Mouse (Mus musculus) limb, embryonic 13.5 days (tissue): ENCODE data around the gene Arhgap18. TPM values are rescaled to one million over a fixed set of nuclear protein-coding genes. Genes with fewer than 3 reads are reported as not detected.

ENCODE experiments used
- ATAC-seq: fragments of 200-750 bp; cut with Nextera tagmentation; 2 replicates; pipeline ENCODE4 v1.8.0; 2017; ENCODE audit warnings: low read depth, moderate number of reproducible peaks, moderate TSS enrichment; ENCODE audit not compliant: low FRiP score
- H3K27ac ChIP-seq: fragments of 300-500 bp; sonication (generic); 2 replicates; pipeline ENCODE4 v1.5.1; 2015; ENCODE audit warnings: inconsistent platforms, mild to moderate bottlenecking, moderate library complexity
- H3K27me3 ChIP-seq: fragments of 300-500 bp; sonication (generic); 2 replicates; pipeline ENCODE4 v1.6.1; 2015; ENCODE audit warnings: mild to moderate bottlenecking, inconsistent platforms
- H3K36me3 ChIP-seq: fragments of 300-500 bp; sonication (generic); 2 replicates; pipeline ENCODE4 v1.6.1; 2015; ENCODE audit warnings: inconsistent platforms, mild to moderate bottlenecking, moderate library complexity
- H3K4me1 ChIP-seq: fragments of 300-500 bp; sonication (generic); 2 replicates; pipeline ENCODE4 v1.6.1; 2015; ENCODE audit warnings: inconsistent platforms
- H3K4me2 ChIP-seq: fragments of 300-500 bp; sonication (generic); replicated peaks from 2 replicates; pipeline ENCODE4 v1.6.1; 2015; ENCODE audit warnings: inconsistent platforms, mild to moderate bottlenecking, moderate library complexity
- H3K4me3 ChIP-seq: fragments of 300-500 bp; sonication (generic); 2 replicates; pipeline ENCODE4 v1.5.1; 2015; ENCODE audit warnings: moderate library complexity, mild to moderate bottlenecking, inconsistent platforms
- H3K9ac ChIP-seq: fragments of 300-500 bp; sonication (generic); 2 replicates; pipeline ENCODE4 v1.6.1; 2015; ENCODE audit warnings: mild to moderate bottlenecking, inconsistent platforms
- H3K9me3 ChIP-seq: fragments of 300-500 bp; sonication (generic); 2 replicates; pipeline ENCODE4 v1.6.1; 2016; ENCODE audit warnings: inconsistent platforms
- WGBS: fragments of 180-500 bp; shearing (Covaris S2); methylation state at CpG from one replicate; pipeline ENCODE4 v1.1.7; 2015; 5-methylcytosine and 5-hydroxymethylcytosine counted together
- polyA plus RNA-seq: library from polyadenylated mRNA; unstranded; fragments of >200 nt; fragmentation: Nextera tagmentation; extraction: Ambion mirVana; gene quantifications from 2 replicates; pipeline ENCODE4 v1.2.1, GENCODE M21; 2015

Gene Arhgap18
- polyA plus RNA-seq: 21.7 and 23.7 TPM in 2 replicates

DNA sequence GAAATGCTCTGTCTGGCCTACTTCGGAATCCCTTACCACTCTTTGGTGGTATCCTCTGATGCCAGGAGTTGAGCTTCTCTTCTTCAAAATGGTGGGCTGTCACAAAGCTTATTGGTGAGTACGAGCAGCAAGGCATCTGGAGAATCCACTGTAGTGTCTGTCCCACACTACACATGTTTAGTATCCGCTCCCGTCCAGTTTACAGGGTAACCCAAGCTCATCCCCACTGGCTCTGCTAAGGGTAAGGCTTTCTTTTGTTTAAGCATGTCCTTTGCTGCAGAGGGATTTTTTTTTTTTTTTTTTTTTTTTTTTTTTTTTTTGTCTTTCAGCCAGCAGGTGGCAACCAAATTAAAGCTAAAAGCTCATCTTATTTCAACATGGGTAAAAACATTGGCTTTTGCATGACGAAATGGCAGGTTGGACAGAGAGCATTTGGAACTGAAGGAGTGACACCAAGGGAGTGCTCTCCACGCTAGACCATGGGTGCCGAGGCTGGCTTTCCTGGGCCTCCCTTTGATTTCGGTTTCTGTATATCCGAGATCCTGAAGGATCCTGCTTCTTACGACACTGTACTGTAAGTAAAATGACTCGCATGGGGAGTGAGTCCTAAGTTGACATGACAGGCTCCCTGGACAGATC, at the start of gene Arhgap18:
Gene Arhgap18, plus strand, starts transcription at position 493 of the 639 bp plus-strand sequence.
- no peak for ATAC-seq
- 78% methylated on average over 11 of the region's 11 CpGs for WGBS
- no peak within 1 kb of the TSS for H3K4me3 ChIP-seq

DNA sequence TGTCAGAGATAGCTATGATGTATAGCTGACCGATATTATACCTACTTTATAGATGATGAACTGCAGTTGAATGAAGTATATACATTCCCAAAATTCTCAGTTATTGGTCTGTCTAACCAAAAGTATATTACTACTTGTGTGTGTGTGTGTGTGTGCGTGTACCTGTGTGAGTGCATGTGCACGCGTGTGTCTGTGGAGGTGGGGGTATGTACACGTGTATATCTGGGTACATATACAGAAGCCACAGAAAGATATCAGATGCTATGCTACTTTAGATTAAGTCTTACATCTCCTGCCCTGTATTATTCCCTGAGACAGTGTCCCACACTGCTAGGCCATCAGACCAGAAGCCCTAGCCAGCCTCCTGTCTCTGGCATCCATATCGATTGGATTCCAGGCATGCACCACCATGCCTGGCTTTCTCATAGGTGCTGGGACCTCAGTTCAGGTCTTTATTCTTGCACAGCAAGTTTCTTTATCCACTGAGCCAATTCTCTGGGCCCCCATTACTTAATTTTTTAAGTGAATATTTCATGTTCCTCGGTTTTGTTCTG, 42.7 kb upstream of the Arhgap18 start:
- ATAC-seq: no peak
- WGBS: 93% methylated on average over 7 of the region's 7 CpGs
- Histone ChIP-seq H3K4me3 (no peak overlapping the region), H3K27ac (no peak overlapping the region), H3K36me3 (no peaks in the 10 kb centered on the region), H3K4me2 (no peak overlapping the region), H3K4me1 (0 out of 2 replicates have a peak, but pooled peaks cover 4% of the 10 kb centered on the region), H3K9me3 (no peaks in the 10 kb centered on the region), H3K9ac (no peak overlapping the region), H3K27me3 (no peaks in the 10 kb centered on the region)

More for the DNA sequence above, at the start of gene Arhgap18:
- Histone ChIP-seq H3K4me2 (peak within 1 kb of the TSS; percentile 23; the same call in 1 of the 2 replicates), H3K9me3 (no peaks in the 10 kb centered on the region), H3K36me3 (no peaks in the 10 kb centered on the region), H3K27me3 (no peaks in the 10 kb centered on the region), H3K9ac (no peak within 1 kb of the TSS), H3K27ac (no peak within 1 kb of the TSS), H3K4me1 (no peaks in the 10 kb centered on the region)

- Histone ChIP-seq H3K36me3 (no peaks in the 10 kb centered on the region), H3K4me1 (0 out of 2 replicates have a peak, but pooled peaks cover 4% of the 10 kb centered on the region), H3K27me3 (no peaks in the 10 kb centered on the region), H3K9ac (no peak overlapping the region), H3K9me3 (no peaks in the 10 kb centered on the region), H3K27ac (no peak overlapping the region), H3K4me3 (no peak overlapping the region), H3K4me2 (no peak overlapping the region)
- no peak for ATAC-seq
- WGBS: 4% methylated on average over 3 of the region's 3 CpGs
Observed at GRCm38 (mm10) chr10:26711068-26711467, 42.2 kb upstream of the Arhgap18 start.

DNA sequence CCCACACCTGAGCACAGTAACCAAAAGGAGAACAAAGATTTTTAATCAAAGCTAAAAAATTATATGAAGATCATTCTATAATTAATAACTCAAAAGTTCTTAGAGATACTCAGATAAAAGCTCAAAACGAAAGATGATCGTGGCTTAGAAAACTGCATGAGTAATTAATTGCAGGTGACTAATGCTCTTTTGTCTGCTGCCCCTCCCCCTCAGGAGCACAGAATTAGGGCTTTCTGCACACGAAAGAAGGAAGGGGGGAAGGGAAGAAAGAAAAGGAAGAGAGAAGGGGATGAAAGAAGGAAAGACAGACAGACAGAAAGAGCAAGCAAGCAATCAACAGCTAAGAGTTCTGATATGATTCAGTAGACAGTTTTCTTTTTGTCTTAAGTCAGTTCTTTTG, 39.2 kb upstream of the Arhgap18 start:
- WGBS: 16% methylated on average over 3 of the region's 3 CpGs
- no peak for ATAC-seq
- Histone ChIP-seq H3K9me3 (no peaks in the 10 kb centered on the region), H3K36me3 (no peaks in the 10 kb centered on the region), H3K9ac (no peak overlapping the region), H3K27ac (no peak overlapping the region), H3K27me3 (no peaks in the 10 kb centered on the region), H3K4me3 (no peak overlapping the region), H3K4me2 (no peak overlapping the region), H3K4me1 (0 out of 2 replicates have a peak, but pooled peaks cover 4% of the 10 kb centered on the region)

- Histone ChIP-seq H3K4me2 (no peak overlapping the region), H3K4me1 (no peaks in the 10 kb centered on the region), H3K4me3 (no peak overlapping the region), H3K9me3 (peaks cover 10% of the 10 kb centered on the region; the same call in 1 of the 2 replicates), H3K9ac (no peak overlapping the region), H3K27ac (no peak overlapping the region), H3K27me3 (no peaks in the 10 kb centered on the region), H3K36me3 (no peaks in the 10 kb centered on the region)
- WGBS: 92% methylated on average over 2 of the region's 2 CpGs
- no peak for ATAC-seq
Observed at GRCm38 (mm10) chr10:26724704-26725103, 28.5 kb upstream of the Arhgap18 start.

DNA sequence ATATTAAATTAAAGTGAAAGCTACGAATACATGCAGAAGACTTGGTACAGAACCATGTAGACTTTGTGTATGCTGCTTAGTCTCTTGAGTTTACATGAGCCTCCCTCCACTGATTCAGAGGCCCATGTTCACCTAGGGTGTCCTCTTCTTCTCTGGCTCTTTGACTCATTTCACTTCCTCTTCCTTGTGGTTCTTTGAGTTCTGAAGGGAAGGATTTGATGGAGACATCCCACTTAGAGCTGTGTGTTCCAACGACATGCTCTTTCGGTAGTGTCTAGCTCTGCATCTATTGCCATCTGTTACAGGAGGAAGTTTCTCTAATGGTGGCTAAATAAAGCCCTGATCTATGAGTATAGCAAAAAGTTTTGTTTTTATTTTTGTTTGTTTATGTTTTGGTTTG, 28.0 kb upstream of the Arhgap18 start:
- no peaks in the 10 kb centered on the region for H3K36me3 ChIP-seq
- H3K9me3 ChIP-seq: peaks cover 14% of the 10 kb centered on the region
- no peaks in the 10 kb centered on the region for H3K4me1 ChIP-seq
- no peak for ATAC-seq
- 96% methylated on average over 3 of the region's 3 CpGs for WGBS
- H3K9ac ChIP-seq: no peak overlapping the region
- no peaks in the 10 kb centered on the region for H3K27me3 ChIP-seq
- H3K27ac ChIP-seq: no peak overlapping the region
- no peak overlapping the region for H3K4me2 ChIP-seq
- no peak overlapping the region for H3K4me3 ChIP-seq

DNA sequence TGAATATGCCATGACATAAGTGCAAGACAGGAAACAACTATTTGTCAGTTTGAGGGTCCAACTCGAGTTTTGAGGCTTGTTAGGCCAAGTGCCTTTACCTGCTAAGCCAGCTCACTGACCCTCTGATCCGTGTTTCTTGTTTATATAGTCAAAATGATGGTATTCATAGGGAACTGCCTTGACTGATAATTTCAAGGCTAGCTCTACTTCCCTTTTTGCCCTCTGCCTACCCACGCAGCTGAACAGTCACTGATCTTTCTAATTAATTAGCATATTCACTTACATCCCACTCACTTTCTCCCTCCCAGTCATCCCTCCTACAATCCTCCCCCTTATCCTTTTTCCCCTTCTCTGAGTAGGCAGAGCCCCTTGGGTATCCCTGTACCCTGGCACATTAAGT, 2.4 kb upstream of the Arhgap18 start:
- no peaks in the 10 kb centered on the region for H3K27me3 ChIP-seq
- no peaks in the 10 kb centered on the region for H3K9me3 ChIP-seq
- ATAC-seq: no peak
- no peak overlapping the region for H3K27ac ChIP-seq
- no peak overlapping the region for H3K4me3 ChIP-seq
- WGBS: 79% methylated on average over 3 of the region's 3 CpGs
- H3K9ac ChIP-seq: no peak overlapping the region
- H3K4me1 ChIP-seq: no peaks in the 10 kb centered on the region
- H3K36me3 ChIP-seq: no peaks in the 10 kb centered on the region
- no peak overlapping the region for H3K4me2 ChIP-seq

GRCm38 (mm10) chr10:26752064-26752928, 925 bp upstream of the Arhgap18 start:
- Histone ChIP-seq H3K9ac (no peak overlapping the region), H3K4me2 (peak overlapping the region; percentile 23; the same call in 1 of the 2 replicates), H3K36me3 (no peaks in the 10 kb centered on the region), H3K27ac (no peak overlapping the region), H3K4me3 (no peak overlapping the region), H3K4me1 (no peaks in the 10 kb centered on the region), H3K9me3 (no peaks in the 10 kb centered on the region), H3K27me3 (no peaks in the 10 kb centered on the region)
- ATAC-seq: peak; percentile 48; the same call in 1 of the 2 replicates
- WGBS: 54% methylated on average over 16 of the region's 16 CpGs

- H3K4me3 ChIP-seq: no peak overlapping the region
- H3K9ac ChIP-seq: no peak overlapping the region
- no peak overlapping the region for H3K27ac ChIP-seq
- no peak overlapping the region for H3K4me2 ChIP-seq
- no peaks in the 10 kb centered on the region for H3K27me3 ChIP-seq
- H3K9me3 ChIP-seq: no peaks in the 10 kb centered on the region
- no peaks in the 10 kb centered on the region for H3K36me3 ChIP-seq
- ATAC-seq: no peak
- H3K4me1 ChIP-seq: no peaks in the 10 kb centered on the region
- WGBS: 89% methylated on average over 6 of the region's 6 CpGs
Observed at GRCm38 (mm10) chr10:26754006-26754405, 785 bp downstream of the Arhgap18 start.

DNA sequence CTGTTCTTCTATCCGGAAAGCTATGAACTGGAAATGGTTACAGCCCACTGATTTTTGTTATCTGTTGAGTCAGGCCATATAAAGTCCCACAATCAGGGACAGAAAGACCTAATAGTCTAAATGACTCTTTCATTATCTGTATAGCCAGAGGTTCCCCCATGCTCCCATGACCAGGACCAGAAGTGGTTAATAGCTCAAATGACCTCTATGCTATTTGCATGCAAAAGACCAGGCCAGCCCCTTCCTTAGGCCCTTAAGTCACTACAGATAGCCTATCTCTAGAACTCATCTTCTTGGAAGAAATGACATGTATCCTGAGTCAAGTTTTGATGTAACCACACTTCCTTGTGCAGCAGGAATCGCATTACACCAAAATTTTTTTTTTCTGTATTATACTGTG, 4.0 kb downstream of the Arhgap18 start:
- no peak for ATAC-seq
- Histone ChIP-seq H3K4me2 (no peak overlapping the region), H3K9ac (no peak overlapping the region), H3K27me3 (no peaks in the 10 kb centered on the region), H3K4me3 (no peak overlapping the region), H3K36me3 (no peaks in the 10 kb centered on the region), H3K27ac (no peak overlapping the region), H3K9me3 (no peaks in the 10 kb centered on the region), H3K4me1 (peaks cover 9% of the 10 kb centered on the region)
- WGBS: 84% methylated on average over 2 of the region's 2 CpGs

DNA sequence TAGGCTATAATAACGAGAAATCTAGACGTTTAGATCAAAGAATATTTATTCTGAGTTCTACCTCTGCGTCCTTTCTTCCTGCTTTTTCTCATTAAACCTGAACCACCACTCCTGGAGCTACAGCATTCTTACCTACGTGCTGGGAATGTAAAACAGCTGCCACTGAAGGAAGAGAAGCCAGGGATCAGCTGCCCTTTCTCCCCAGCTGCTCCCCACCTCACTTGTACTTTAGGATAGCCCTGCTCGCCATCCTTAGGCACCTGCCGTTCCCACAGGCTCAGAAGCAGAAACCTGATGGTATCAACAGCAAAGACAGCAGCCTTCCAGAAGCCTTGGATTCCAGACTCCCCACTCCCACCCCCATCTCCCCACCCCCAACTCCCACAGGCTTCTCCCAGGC, 6.2 kb downstream of the Arhgap18 start:
- WGBS: 20% methylated on average over 6 of the region's 6 CpGs
- no peak for ATAC-seq

DNA sequence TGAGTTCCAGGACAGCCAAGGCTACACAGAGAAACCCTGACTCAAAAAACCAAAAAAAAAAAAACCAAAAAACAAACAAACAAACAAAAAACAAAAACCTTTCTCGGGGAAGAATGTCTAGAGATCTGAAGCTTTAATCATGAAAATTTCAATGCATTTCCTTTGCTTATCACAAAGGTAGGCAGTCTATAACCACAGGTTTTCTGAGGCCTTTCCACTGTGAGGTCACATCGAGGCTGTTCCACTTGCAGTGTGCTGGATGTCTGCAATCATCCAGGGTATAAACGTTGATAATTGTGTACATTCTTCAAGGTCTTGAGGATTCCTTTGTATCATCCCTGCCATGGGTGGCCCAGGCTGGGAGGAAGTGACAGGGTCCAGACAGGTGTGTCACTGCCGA, 7.9 kb downstream of the Arhgap18 start:
- Histone ChIP-seq H3K27ac (no peak overlapping the region), H3K36me3 (no peaks in the 10 kb centered on the region), H3K4me3 (no peak overlapping the region), H3K4me2 (no peak overlapping the region), H3K27me3 (no peaks in the 10 kb centered on the region), H3K9me3 (no peaks in the 10 kb centered on the region), H3K9ac (no peak overlapping the region), H3K4me1 (peaks cover 9% of the 10 kb centered on the region)
- ATAC-seq: no peak
- 93% methylated on average over 4 of the region's 4 CpGs for WGBS

More for the DNA sequence above, 6.2 kb downstream of the Arhgap18 start:
- peaks cover 9% of the 10 kb centered on the region for H3K4me1 ChIP-seq
- H3K27me3 ChIP-seq: no peaks in the 10 kb centered on the region
- no peak overlapping the region for H3K4me3 ChIP-seq
- no peak overlapping the region for H3K9ac ChIP-seq
- H3K36me3 ChIP-seq: no peaks in the 10 kb centered on the region
- no peak overlapping the region for H3K27ac ChIP-seq
- H3K9me3 ChIP-seq: no peaks in the 10 kb centered on the region
- H3K4me2 ChIP-seq: no peak overlapping the region
